ENCODE assay signal across 15 mouse cellular contexts in genomic region chr9:119334834-119335233, GRCm38 (mm10). TPM values are rescaled to one million over a fixed set of nuclear protein-coding genes. Genes with fewer than 3 reads are reported as not detected.
A peak's percentile ranks its signal among the peaks of the same experiment; 100 is the strongest.
DNase-seq lines count a peak whose midpoint lies in the region; TF ChIP-seq lines count a peak whose summit lies in the region.
"Had no signal": no experiment of that assay in that cellular context is flagged by ENCODE, and none has a peak within 500 bp of the region (broad histone marks: within the 10 kb centered on the region; RNA-seq: fewer than 3 reads in every experiment).

No protein-coding gene starts in this region.

- H3K4me3 ChIP-seq in spleen, adult 2 months (ENCODE audit: extremely low read depth, insufficient read depth, insufficient read length): no peak overlapping the region
- H3K4me3 ChIP-seq: heart, embryonic 12.5 days had no signal

- H3K4me1 ChIP-seq in spleen, adult 2 months (ENCODE audit: control insufficient read depth, insufficient read depth, insufficient read length): peaks cover 8% of the 10 kb centered on the region; the same call in 1 of the 2 replicates

- TF ChIP-seq CTCF in spleen, adult 2 months (IDR thresholded peaks at IDR 0.05; ENCODE audit: extremely low read depth, insufficient read depth, insufficient read length, insufficient replicate concordance): no peak

- peak; percentile 41 to 55 for DNase-seq in frontal cortex, postnatal 36 days (ENCODE audit: low spot score in 2 of 2)
- no peak for DNase-seq in frontal cortex, postnatal 25 days (ENCODE audit: low spot score in 2 of 2)
- DNase-seq in left cerebral cortex, adult 18-20 months (ENCODE audit: low spot score in 2 of 2): peak; percentile 32 to 50
- no peak for DNase-seq in left cerebral cortex, adult 8-10 months (ENCODE audit: low spot score in 2 of 2)
- DNase-seq in spleen, adult 2 months (ENCODE audit: low read depth in 1 of 2, low spot score in 2 of 2): no peak
- DNase-seq in spleen, postnatal 36 days (ENCODE audit: low spot score in 2 of 2): no peak
- peak; percentile 46 for DNase-seq in telencephalon, adult 2 months (ENCODE audit: low read depth, low spot score)
- DNase-seq in gastrocnemius, postnatal 4 days (ENCODE audit: low spot score in 2 of 2): no peak
- DNase-seq: cerebellum, adult 9-11 months had no signal

- H3K27ac ChIP-seq in spleen, adult 2 months (ENCODE audit: insufficient read depth, low read length): peak overlapping the region; percentile 49

- no peak for TF ChIP-seq POLR2A in spleen, adult 2 months (IDR thresholded peaks at IDR 0.05; ENCODE audit: low read depth, low read length)

- no peaks in the 10 kb centered on the region for H3K27me3 ChIP-seq in spleen, adult 2 months (ENCODE audit: control insufficient read depth, insufficient read depth, low read length)
- H3K27me3 ChIP-seq: heart, embryonic 12.5 days had no signal

- 75% methylated on average over 2 of the region's 2 CpGs for WGBS in spleen, adult 2 months

- peaks cover 9% of the 10 kb centered on the region for H3K36me3 ChIP-seq in spleen, adult 2 months (ENCODE audit: control insufficient read depth, insufficient read depth, low read length)

RNA-seq across cellular contexts. Expression of gene Acaa1a, which starts 4.6 kb away (rescaled TPM):
- total RNA-seq in left cerebral cortex, adult 18-20 months (2021): 10 to 100 TPM; 63.9 to 70.5 TPM
- total RNA-seq in left cerebral cortex, adult 8-10 months (2022): 10 to 100 TPM; 60.2 to 76.5 (median 66.7) TPM
- polyA plus RNA-seq in spleen, adult 2 months (2012; rRNA removed): 138 and 173 TPM in 2 replicates
- total RNA-seq in gastrocnemius, postnatal 4 days (2021): 10 to 100 TPM; 52.9 to 58.1 TPM

RNA-seq across cellular contexts. Expression of gene Myd88, which starts 6.4 kb away (rescaled TPM):
- 1 to 10 TPM; 6.5 to 7.9 TPM for total RNA-seq in left cerebral cortex, adult 18-20 months (2021)
- total RNA-seq in left cerebral cortex, adult 8-10 months (2022): 1 to 10 TPM; 7.0 to 8.5 (median 7.6) TPM
- 27.0 and 33.5 TPM in 2 replicates for polyA plus RNA-seq in spleen, adult 2 months (2012; rRNA removed)
- total RNA-seq in gastrocnemius, postnatal 4 days (2021): 10 to 100 TPM; 13.1 to 14.4 TPM

RNA-seq across cellular contexts. Expression of gene Oxsr1, which starts 12.6 kb away (rescaled TPM):
- total RNA-seq in left cerebral cortex, adult 18-20 months (2021): 10 to 100 TPM; 32.1 to 33.8 TPM
- 10 to 100 TPM; 34.5 to 38.8 (median 35.4) TPM for total RNA-seq in left cerebral cortex, adult 8-10 months (2022)
- polyA plus RNA-seq in spleen, adult 2 months (2012; rRNA removed): 9.4 and 9.5 TPM in 2 replicates
- 10 to 100 TPM; 36.0 to 39.1 TPM for total RNA-seq in gastrocnemius, postnatal 4 days (2021)

RNA-seq across cellular contexts. Expression of gene Xylb, which starts 22.3 kb away (rescaled TPM):
- 1 to 10 TPM; 4.1 to 4.3 TPM for total RNA-seq in left cerebral cortex, adult 18-20 months (2021)
- total RNA-seq in left cerebral cortex, adult 8-10 months (2022): 1 to 10 TPM; 5.6 to 6.2 (median 5.8) TPM
- polyA plus RNA-seq in spleen, adult 2 months (2012; rRNA removed): 1.3 and 2.0 TPM in 2 replicates
- 1 to 10 TPM; 1.8 to 2.1 TPM for total RNA-seq in gastrocnemius, postnatal 4 days (2021)

RNA-seq across cellular contexts. Expression of gene Slc22a14, which starts 30.5 kb away (rescaled TPM):
- total RNA-seq in left cerebral cortex, adult 18-20 months (2021): not detected
- not detected for total RNA-seq in left cerebral cortex, adult 8-10 months (2022)
- polyA plus RNA-seq in spleen, adult 2 months (2012; rRNA removed): 0.19 and 0.22 TPM in 2 replicates
- not detected for total RNA-seq in gastrocnemius, postnatal 4 days (2021)
- total RNA-seq: adrenal gland, postnatal 4 days; layer of hippocampus, postnatal 14 days had no signal
- polyA plus RNA-seq: embryonic facial prominence, embryonic 11.5 days; forebrain, embryonic 14.5 days; heart, embryonic 12.5 days; inflammation-experienced regulatory T-cells, adult 6 months had no signal

Comparison
In these comparisons a context has a peak if more than half of its experiments do, and no peak if none do; other contexts are left out.
1. DNase-seq: peak in frontal cortex, postnatal 36 days (2 of 2), left cerebral cortex, adult 18-20 months (2 of 2) and telencephalon, adult 2 months (single experiment); none in frontal cortex, postnatal 25 days (0 of 2), left cerebral cortex, adult 8-10 months (0 of 2), spleen, adult 2 months (0 of 2), spleen, postnatal 36 days (0 of 2) and gastrocnemius, postnatal 4 days (0 of 2).